Comparison of ENCODE assay signal across 16 mouse cellular contexts in the genomic region with DNA sequence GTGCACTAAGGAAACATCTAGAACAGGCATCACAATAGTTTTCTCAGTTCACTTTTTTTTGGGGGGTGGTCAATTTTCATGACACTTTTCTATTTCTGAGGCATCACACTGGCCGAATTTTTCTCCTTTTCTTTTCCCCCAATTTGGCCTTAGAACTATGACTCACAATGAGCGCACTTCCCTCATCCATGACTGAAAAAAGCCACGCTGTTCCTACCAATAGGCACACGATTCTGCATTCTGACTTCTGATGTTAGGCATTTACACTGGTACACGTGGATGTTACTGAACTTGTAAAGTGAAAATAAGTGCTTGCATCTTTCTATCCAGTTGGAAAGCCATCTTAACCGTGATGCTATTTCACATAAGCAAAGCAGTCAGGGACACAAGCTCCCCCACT.
"Had no signal": no experiment of that assay in that cellular context is flagged by ENCODE, and none has a peak within 500 bp of the region (broad histone marks: within the 10 kb centered on the region; RNA-seq: fewer than 3 reads in every experiment).

No protein-coding gene starts in this region.

- H3K27me3 ChIP-seq: liver, embryonic 13.5 days; neural tube, embryonic 12.5 days; neural tube, embryonic 15.5 days; stomach, embryonic 15.5 days had no signal

- H3K27ac ChIP-seq: left cerebral cortex, adult 2 months; liver, embryonic 13.5 days; neural tube, embryonic 12.5 days; neural tube, embryonic 15.5 days; stomach, embryonic 15.5 days had no signal

- DNase-seq: kidney, postnatal 10 days; kidney, postnatal 36 days; layer of hippocampus, postnatal 36 days; liver, embryonic 13.5 days; lung, adult 2 months; lung, postnatal 14 days; lung, postnatal 4 days; midbrain, embryonic 14.5 days; right cerebral cortex, postnatal 25 days; spleen, adult 18-20 months; thymus, postnatal 25 days had no signal

- H3K9ac ChIP-seq: liver, embryonic 13.5 days; neural tube, embryonic 12.5 days; neural tube, embryonic 15.5 days; stomach, embryonic 15.5 days had no signal

- H3K9me3 ChIP-seq: liver, embryonic 13.5 days; neural tube, embryonic 12.5 days; neural tube, embryonic 15.5 days; stomach, embryonic 15.5 days had no signal

- H3K36me3 ChIP-seq: liver, embryonic 13.5 days; neural tube, embryonic 12.5 days; neural tube, embryonic 15.5 days; stomach, embryonic 15.5 days had no signal

- H3K4me2 ChIP-seq: liver, embryonic 13.5 days; midbrain, embryonic 11.5 days; neural tube, embryonic 12.5 days; neural tube, embryonic 15.5 days; stomach, embryonic 15.5 days had no signal

- H3K4me3 ChIP-seq: left cerebral cortex, adult 2 months; liver, embryonic 13.5 days; neural tube, embryonic 12.5 days; neural tube, embryonic 15.5 days; stomach, embryonic 15.5 days had no signal
